ENCODE assay signal across 26 mouse cellular contexts in genomic region chr13:4955384-4955783, GRCm38 (mm10).
"Had no signal": no experiment of that assay in that cellular context is flagged by ENCODE, and none has a peak within 500 bp of the region (broad histone marks: within the 10 kb centered on the region; RNA-seq: fewer than 3 reads in every experiment).

No protein-coding gene starts in this region.

- H3K36me3 ChIP-seq: embryonic facial prominence, embryonic 10.5 days; embryonic facial prominence, embryonic 12.5 days; embryonic facial prominence, embryonic 13.5 days; embryonic facial prominence, embryonic 15.5 days; forebrain, embryonic 10.5 days; forebrain, embryonic 12.5 days; forebrain, embryonic 15.5 days had no signal

- H3K27me3 ChIP-seq: embryonic facial prominence, embryonic 12.5 days; embryonic facial prominence, embryonic 13.5 days; embryonic facial prominence, embryonic 15.5 days; forebrain, embryonic 12.5 days; forebrain, embryonic 13.5 days; forebrain, embryonic 15.5 days had no signal

- H3K27ac ChIP-seq: embryonic facial prominence, embryonic 10.5 days; embryonic facial prominence, embryonic 12.5 days; embryonic facial prominence, embryonic 13.5 days; embryonic facial prominence, embryonic 15.5 days; forebrain, embryonic 10.5 days; forebrain, embryonic 12.5 days; forebrain, embryonic 13.5 days; forebrain, embryonic 15.5 days; gastrocnemius, adult 2 months; heart, adult 2 months had no signal

- H3K4me3 ChIP-seq: embryonic facial prominence, embryonic 10.5 days; embryonic facial prominence, embryonic 12.5 days; embryonic facial prominence, embryonic 13.5 days; embryonic facial prominence, embryonic 15.5 days; erythroblast, embryonic 14.5 days; forebrain, embryonic 10.5 days; forebrain, embryonic 12.5 days; forebrain, embryonic 13.5 days; forebrain, embryonic 15.5 days; gastrocnemius, adult 2 months; heart, adult 2 months had no signal

- H3K4me1 ChIP-seq: embryonic facial prominence, embryonic 10.5 days; embryonic facial prominence, embryonic 12.5 days; embryonic facial prominence, embryonic 13.5 days; embryonic facial prominence, embryonic 15.5 days; forebrain, embryonic 10.5 days; forebrain, embryonic 12.5 days; forebrain, embryonic 13.5 days; forebrain, embryonic 15.5 days had no signal

- DNase-seq: cerebellum, adult 2 months; cerebellum, adult 8-10 months; cerebellum, adult 9-10 months; cerebellum, adult 9-11 months; cerebellum, postnatal 10 days; cerebellum, postnatal 14 days; cerebellum, postnatal 25 days; cerebellum, postnatal 36 days; embryo, embryonic 11 days; forebrain, postnatal 0 days; gastrocnemius, adult 2 months; gastrocnemius, postnatal 10 days; gastrocnemius, postnatal 14 days; gastrocnemius, postnatal 25 days; gastrocnemius, postnatal 36 days; heart, adult 18-20 months; heart, adult 2 months had no signal

- H3K9me3 ChIP-seq: embryonic facial prominence, embryonic 10.5 days; embryonic facial prominence, embryonic 12.5 days; embryonic facial prominence, embryonic 13.5 days; embryonic facial prominence, embryonic 15.5 days; forebrain, embryonic 10.5 days; forebrain, embryonic 12.5 days; forebrain, embryonic 13.5 days; forebrain, embryonic 15.5 days had no signal
